Mouse (Mus musculus): ENCODE results near the gene Myt1. TPM values are rescaled to one million over a fixed set of nuclear protein-coding genes. Genes with fewer than 3 reads are reported as not detected.

Gene Myt1
- 4.1 and 5.2 TPM in 2 replicates for total RNA-seq (2021)
- long read RNA-seq, experiment 1, partial matches to known transcripts: 1 of 1 reads
- long read RNA-seq, experiment 1, other reads (novel, unspliced or antisense): 0 of 1 reads
- long read RNA-seq, experiment 2, partial matches to known transcripts: 0 of 1 reads
- long read RNA-seq, experiment 2, other reads (novel, unspliced or antisense): 1 of 1 reads

GRCm38 (mm10) chr2:181763006-181763830, at the start of gene Myt1:
Gene Myt1, plus strand, starts transcription at chr2:181763332.
- DNase-seq: no peak

- DNase-seq: no peak
Measured at GRCm38 (mm10) chr2:181713749-181714148, 49.4 kb upstream of the Myt1 start.

- no peak for DNase-seq
Measured at GRCm38 (mm10) chr2:181714903-181715326, 48.2 kb upstream of the Myt1 start, which contains the start of gene Oprl1. Gene Oprl1, plus strand, starts transcription at chr2:181715016.

- DNase-seq: no peak
Measured at GRCm38 (mm10) chr2:181715382-181715781, 47.8 kb upstream of the Myt1 start.

- DNase-seq: no peak
Measured at GRCm38 (mm10) chr2:181716991-181717390, 46.1 kb upstream of the Myt1 start.

GRCm38 (mm10) chr2:181720061-181720460, 43.1 kb upstream of the Myt1 start:
- DNase-seq: no peak

GRCm38 (mm10) chr2:181721200-181721599, 41.9 kb upstream of the Myt1 start:
- DNase-seq: no peak

- peak; percentile 41 for DNase-seq
Measured at GRCm38 (mm10) chr2:181722213-181722612, 40.9 kb upstream of the Myt1 start.

GRCm38 (mm10) chr2:181727659-181728262, 35.4 kb upstream of the Myt1 start:
- peak; percentile 19 for DNase-seq

- DNase-seq: no peak
Measured at GRCm38 (mm10) chr2:181730051-181730450, 33.1 kb upstream of the Myt1 start.

- DNase-seq: no peak
Measured at GRCm38 (mm10) chr2:181752626-181753025, 10.5 kb upstream of the Myt1 start.

GRCm38 (mm10) chr2:181758147-181758725, 4.9 kb upstream of the Myt1 start:
- no peak for DNase-seq

- DNase-seq: peak; percentile 38
Measured at GRCm38 (mm10) chr2:181759041-181759440, 4.1 kb upstream of the Myt1 start.

GRCm38 (mm10) chr2:181763886-181764527, 875 bp downstream of the Myt1 start:
- no peak for DNase-seq

GRCm38 (mm10) chr2:181764600-181764999, 1.5 kb downstream of the Myt1 start:
- DNase-seq: peak; percentile 77

GRCm38 (mm10) chr2:181765251-181765650, 2.1 kb downstream of the Myt1 start:
- DNase-seq: no peak

- no peak for DNase-seq
Measured at GRCm38 (mm10) chr2:181766672-181767557, 3.8 kb downstream of the Myt1 start.

GRCm38 (mm10) chr2:181768451-181768850, 5.3 kb downstream of the Myt1 start:
- no peak for DNase-seq

GRCm38 (mm10) chr2:181769397-181769796, 6.3 kb downstream of the Myt1 start:
- DNase-seq: no peak

GRCm38 (mm10) chr2:181773203-181773602, 10.1 kb downstream of the Myt1 start:
- DNase-seq: no peak

GRCm38 (mm10) chr2:181775786-181776185, 12.7 kb downstream of the Myt1 start:
- no peak for DNase-seq

Data from adrenal gland, postnatal 14 days (tissue).